Mouse (Mus musculus) forebrain, embryonic 10.5 days (tissue): ENCODE measurements at regions not wholly inside any gene's neighbourhood (a gene's known extent, or its start where the extent isn't known, plus 50 kb on each side); places are given as distances from the start of the nearest gene placed in this dataset.
A peak's percentile ranks its signal among the peaks of the same experiment; 100 is the strongest.

ENCODE experiments used
- DNase-seq: peaks from one replicate; pipeline ENCODE4 v3.0.0-alpha.2; 2017; ENCODE audit warnings: low spot score; ENCODE audit errors: extremely low spot score
- H3K27ac ChIP-seq: fragments of 300-500 bp; sonication (generic); 2 replicates; pipeline ENCODE4 v1.5.1; 2016; ENCODE audit warnings: mild to moderate bottlenecking
- H3K27me3 ChIP-seq: fragments of 300-500 bp; sonication (generic); 2 replicates; pipeline ENCODE4 v1.6.1; 2016; ENCODE audit warnings: mild to moderate bottlenecking; ENCODE audit not compliant: poor library complexity, severe bottlenecking
- H3K36me3 ChIP-seq: fragments of 300-500 bp; sonication (generic); replicated peaks from 2 replicates; pipeline ENCODE4 v1.6.1; 2016; ENCODE audit warnings: mild to moderate bottlenecking, moderate library complexity
- H3K4me1 ChIP-seq: fragments of 300-500 bp; sonication (generic); 2 replicates; pipeline ENCODE4 v1.6.1; 2016
- H3K4me3 ChIP-seq: fragments of 300-500 bp; sonication (generic); 2 replicates; pipeline ENCODE4 v1.5.1; 2016; ENCODE audit warnings: mild to moderate bottlenecking, moderate library complexity
- H3K9me3 ChIP-seq: fragments of 300-500 bp; sonication (generic); 2 replicates; pipeline ENCODE4 v1.6.1; 2016; ENCODE audit warnings: mild to moderate bottlenecking, moderate library complexity
- WGBS: fragments of 180-500 bp; shearing (Covaris S2); methylation state at CpG from one replicate; pipeline ENCODE4 v1.1.7; 2016; 5-methylcytosine and 5-hydroxymethylcytosine counted together

DNA sequence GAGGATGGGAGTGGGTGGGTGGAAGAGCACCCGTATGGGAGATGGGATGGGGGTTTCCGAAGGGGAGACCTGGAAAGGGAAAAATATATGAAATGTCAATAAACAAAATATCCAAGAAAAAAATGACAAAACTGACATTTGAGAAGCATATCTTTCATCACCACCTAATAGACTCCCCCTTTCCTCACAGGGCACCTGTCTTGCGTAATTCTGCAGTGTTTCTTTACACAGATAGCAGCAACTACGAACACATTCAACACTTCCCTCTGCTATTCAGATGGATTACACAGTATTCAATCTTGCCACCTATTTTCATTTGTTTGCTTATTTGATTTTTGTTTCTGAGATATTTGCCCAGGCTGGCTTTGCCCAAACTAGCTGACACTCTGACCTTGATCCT is 136.3 kb upstream of the Fmo9 start:
- Histone ChIP-seq H3K27ac (no peak overlapping the region), H3K4me1 (no peaks in the 10 kb centered on the region)
- 92% methylated on average over 4 of the region's 4 CpGs for WGBS

GRCm38 (mm10) chr1:166818682-166819081 is 137.0 kb upstream of the Fmo9 start:
- no peak overlapping the region for H3K4me3 ChIP-seq
- no peaks in the 10 kb centered on the region for H3K27me3 ChIP-seq
- 90% methylated on average over 5 of the region's 5 CpGs for WGBS
- no peaks in the 10 kb centered on the region for H3K36me3 ChIP-seq
- H3K9me3 ChIP-seq = no peaks in the 10 kb centered on the region
- no peak overlapping the region for H3K27ac ChIP-seq
- no peaks in the 10 kb centered on the region for H3K4me1 ChIP-seq
- no peak for DNase-seq

More for the DNA sequence above, 136.3 kb upstream of the Fmo9 start:
- Histone ChIP-seq H3K9me3 (no peaks in the 10 kb centered on the region), H3K27me3 (no peaks in the 10 kb centered on the region), H3K4me3 (no peak overlapping the region), H3K36me3 (no peaks in the 10 kb centered on the region)
- DNase-seq = no peak

GRCm38 (mm10) chr1:166819420-166819819 is 137.8 kb upstream of the Fmo9 start:
- Histone ChIP-seq H3K27me3 (no peaks in the 10 kb centered on the region), H3K4me3 (no peak overlapping the region), H3K27ac (no peak overlapping the region), H3K36me3 (no peaks in the 10 kb centered on the region), H3K9me3 (no peaks in the 10 kb centered on the region), H3K4me1 (no peaks in the 10 kb centered on the region)
- no peak for DNase-seq
- WGBS = 77% methylated on average over 7 of the region's 7 CpGs

- WGBS = 92% methylated on average over 5 of the region's 5 CpGs
- DNase-seq = no peak
- H3K27ac ChIP-seq = 0 out of 2 replicates have a peak overlapping the region, but pooled peaks have one; percentile 11
- no peaks in the 10 kb centered on the region for H3K9me3 ChIP-seq
- H3K4me1 ChIP-seq = no peaks in the 10 kb centered on the region
- H3K36me3 ChIP-seq = no peaks in the 10 kb centered on the region
- no peak overlapping the region for H3K4me3 ChIP-seq
- H3K27me3 ChIP-seq = no peaks in the 10 kb centered on the region
Observed at GRCm38 (mm10) chr1:166820050-166820449, 138.4 kb upstream of the Fmo9 start.

- no peaks in the 10 kb centered on the region for H3K9me3 ChIP-seq
- H3K4me3 ChIP-seq = no peak overlapping the region
- no peaks in the 10 kb centered on the region for H3K27me3 ChIP-seq
- H3K4me1 ChIP-seq = no peaks in the 10 kb centered on the region
- DNase-seq = no peak
- 38% methylated on average over 3 of the region's 3 CpGs for WGBS
- no peak overlapping the region for H3K27ac ChIP-seq
- no peaks in the 10 kb centered on the region for H3K36me3 ChIP-seq
Observed at GRCm38 (mm10) chr1:166821146-166821545, 139.5 kb upstream of the Fmo9 start.

DNA sequence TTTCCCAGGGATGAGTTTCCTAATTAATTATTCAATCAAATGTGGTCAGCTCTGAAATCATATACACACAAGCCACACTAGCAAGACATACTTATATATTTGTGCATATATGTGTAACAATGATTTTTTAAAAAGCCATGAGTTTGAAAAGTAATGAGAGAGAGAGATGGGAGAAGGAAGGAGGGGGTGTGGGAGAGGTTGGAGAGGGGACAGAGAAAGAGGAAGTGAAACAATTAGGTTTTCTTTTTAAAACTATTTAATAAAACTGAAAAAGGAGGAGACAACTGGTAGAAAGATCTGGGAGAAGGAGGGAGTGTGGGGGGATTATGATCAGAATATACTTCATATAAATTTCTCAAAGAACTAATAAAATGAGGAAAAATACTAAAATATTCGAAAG is 155.7 kb upstream of the Fmo9 start:
- 74% methylated on average over 1 of the region's 1 CpGs for WGBS
- no peaks in the 10 kb centered on the region for H3K36me3 ChIP-seq
- H3K27me3 ChIP-seq = no peaks in the 10 kb centered on the region

DNA sequence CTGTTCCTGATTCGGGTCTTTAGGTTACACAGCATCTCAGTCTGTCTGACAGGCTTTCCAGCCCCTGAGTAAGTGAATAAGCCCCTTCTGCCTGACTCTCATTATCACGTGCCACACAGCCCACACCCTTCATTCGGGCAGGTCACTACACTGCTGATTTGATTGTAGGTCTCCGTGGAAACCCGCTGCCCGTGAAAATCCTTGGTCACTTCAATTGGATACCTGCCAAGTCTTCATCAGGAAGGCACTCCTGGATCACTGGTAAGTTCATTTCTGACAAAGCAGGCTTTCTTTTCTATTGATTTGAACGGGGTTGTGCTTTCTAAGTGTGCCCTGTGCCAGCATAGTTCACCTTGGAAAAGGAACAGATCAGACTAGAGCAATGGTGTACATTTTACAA is 158.2 kb upstream of the Fmo9 start:
- DNase-seq = no peak
- Histone ChIP-seq H3K9me3 (no peaks in the 10 kb centered on the region), H3K27me3 (no peaks in the 10 kb centered on the region), H3K36me3 (no peaks in the 10 kb centered on the region), H3K4me1 (peaks cover 28% of the 10 kb centered on the region), H3K4me3 (no peak overlapping the region), H3K27ac (no peak overlapping the region)
- WGBS = 44% methylated on average over 7 of the region's 7 CpGs

More for the DNA sequence above, 155.7 kb upstream of the Fmo9 start:
- H3K4me1 ChIP-seq = peaks cover 16% of the 10 kb centered on the region
- H3K27ac ChIP-seq = no peak overlapping the region
- no peak overlapping the region for H3K4me3 ChIP-seq
- no peaks in the 10 kb centered on the region for H3K9me3 ChIP-seq
- no peak for DNase-seq

DNA sequence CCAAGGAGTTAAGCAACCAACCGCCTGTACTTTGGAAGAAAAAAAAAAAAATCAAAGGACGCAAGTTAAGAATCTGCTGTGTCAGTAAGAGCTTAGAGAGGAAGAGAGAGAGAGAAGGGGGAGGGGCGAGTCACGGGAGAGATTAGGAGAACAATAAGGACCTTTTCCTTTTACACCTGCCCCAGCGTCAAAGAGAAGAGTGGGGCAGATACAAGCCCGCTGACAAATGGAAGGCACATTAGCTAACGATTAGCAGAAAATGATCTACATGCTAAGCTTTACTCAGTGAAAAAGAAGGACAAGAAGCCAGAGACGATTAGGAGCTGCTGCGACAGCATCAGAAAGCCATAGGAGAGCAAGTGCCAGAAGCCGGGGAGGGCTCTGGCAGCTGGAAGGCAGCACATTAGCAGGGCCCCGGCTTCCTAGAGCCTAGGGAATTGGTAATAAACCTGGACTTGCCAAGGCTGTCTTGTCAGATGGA is 157.8 kb upstream of the Fam78b start:
- 2% methylated on average over 11 of the region's 11 CpGs for WGBS
- no peaks in the 10 kb centered on the region for H3K9me3 ChIP-seq
- H3K27ac ChIP-seq = peak overlapping the region; percentile 62; the same call in 1 of the 2 replicates
- H3K27me3 ChIP-seq = no peaks in the 10 kb centered on the region
- peak; percentile 31 for DNase-seq
- peaks cover 33% of the 10 kb centered on the region for H3K4me1 ChIP-seq
- peak overlapping the region; percentile 39 for H3K4me3 ChIP-seq
- no peaks in the 10 kb centered on the region for H3K36me3 ChIP-seq

DNA sequence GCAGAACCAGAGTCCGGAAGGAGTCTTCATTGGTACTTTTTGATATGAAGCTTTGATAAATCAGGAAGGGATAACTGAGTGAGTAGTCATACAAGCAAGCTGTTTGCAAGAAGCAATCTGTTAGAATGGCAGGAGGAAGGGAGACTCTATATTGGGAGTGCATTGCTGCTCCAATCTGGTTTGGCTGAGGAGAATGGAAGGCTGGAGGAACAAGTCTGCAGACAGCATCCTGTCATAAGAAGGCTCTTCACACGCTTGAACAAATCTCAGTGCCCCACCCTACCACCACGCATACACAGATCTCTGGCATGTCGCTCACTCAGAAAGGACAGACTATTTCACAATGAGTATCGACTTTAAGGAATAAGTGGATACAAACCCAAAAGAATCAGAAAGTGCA is 154.7 kb upstream of the Fam78b start:
- Histone ChIP-seq H3K27ac (no peak overlapping the region), H3K9me3 (no peaks in the 10 kb centered on the region), H3K36me3 (no peaks in the 10 kb centered on the region), H3K27me3 (no peaks in the 10 kb centered on the region), H3K4me3 (no peak overlapping the region), H3K4me1 (peaks cover 17% of the 10 kb centered on the region)
- DNase-seq = no peak
- 91% methylated on average over 5 of the region's 5 CpGs for WGBS

- H3K27me3 ChIP-seq = no peaks in the 10 kb centered on the region
- no peaks in the 10 kb centered on the region for H3K9me3 ChIP-seq
- 90% methylated on average over 6 of the region's 6 CpGs for whole genome bisulfite sequencing
Observed at GRCm38 (mm10) chr1:166847233-166847632, 154.0 kb upstream of the Fam78b start.

DNA sequence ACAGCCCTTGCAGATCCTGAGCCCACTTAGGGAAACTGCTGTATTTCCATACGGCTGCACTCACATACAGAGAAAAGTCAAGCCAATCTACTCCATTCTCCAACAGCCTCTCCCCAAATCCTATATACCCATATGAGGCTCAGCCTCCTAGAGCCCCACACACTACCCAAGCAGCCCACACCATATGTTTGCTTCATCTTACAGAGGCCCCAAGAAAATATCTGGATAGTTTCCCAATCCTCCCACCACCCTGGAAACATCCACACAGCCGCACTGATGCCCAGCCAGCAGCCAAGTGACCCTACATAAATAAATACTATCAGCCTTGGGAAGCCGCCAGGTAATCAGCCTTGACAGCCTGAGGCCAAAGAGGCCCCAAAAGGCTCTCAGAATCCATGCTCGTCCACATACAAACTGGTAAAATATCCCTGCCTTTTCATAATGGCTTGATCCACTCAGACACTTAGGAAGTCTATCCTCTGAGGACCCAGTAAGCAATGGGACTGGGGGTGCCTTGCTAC is 153.1 kb upstream of the Fam78b start:
- no peak overlapping the region for H3K27ac ChIP-seq
- H3K9me3 ChIP-seq = no peaks in the 10 kb centered on the region
- no peaks in the 10 kb centered on the region for H3K27me3 ChIP-seq
- no peak overlapping the region for H3K4me3 ChIP-seq
- H3K36me3 ChIP-seq = no peaks in the 10 kb centered on the region
- H3K4me1 ChIP-seq = peaks cover 14% of the 10 kb centered on the region
- WGBS = 87% methylated on average over 4 of the region's 4 CpGs
- no peak for DNase-seq

More at GRCm38 (mm10) chr1:166847233-166847632, 154.0 kb upstream of the Fam78b start:
- no peak overlapping the region for H3K4me3 ChIP-seq
- no peak for DNase-seq
- no peaks in the 10 kb centered on the region for H3K36me3 ChIP-seq
- peaks cover 17% of the 10 kb centered on the region for H3K4me1 ChIP-seq
- H3K27ac ChIP-seq = no peak overlapping the region

- 86% methylated on average over 4 of the region's 4 CpGs for WGBS
- Histone ChIP-seq H3K27me3 (no peaks in the 10 kb centered on the region), H3K4me1 (no peaks in the 10 kb centered on the region), H3K4me3 (no peak overlapping the region), H3K27ac (no peak overlapping the region), H3K36me3 (no peaks in the 10 kb centered on the region), H3K9me3 (no peaks in the 10 kb centered on the region)
- DNase-seq = no peak
Observed at GRCm38 (mm10) chr1:166855988-166856387, 145.2 kb upstream of the Fam78b start.

DNA sequence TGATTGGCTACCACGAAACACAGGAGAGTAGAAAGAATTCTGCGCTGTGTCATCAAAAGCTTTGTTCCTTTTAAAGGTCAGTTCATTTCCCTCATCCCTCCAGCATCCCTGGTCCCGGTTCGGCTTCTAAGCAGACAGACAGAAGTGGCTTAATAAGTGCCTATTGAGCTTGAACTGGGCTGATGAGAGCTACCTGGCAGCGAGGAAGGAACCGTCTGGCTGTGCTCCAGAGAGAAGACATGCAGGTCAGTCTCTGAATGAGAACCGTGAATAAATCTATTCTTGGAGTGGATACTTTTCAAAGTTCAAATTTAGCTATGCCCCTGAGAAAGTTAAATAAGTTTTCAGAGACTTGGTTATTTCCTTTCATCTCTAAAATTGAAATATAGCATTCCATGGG is 135.0 kb upstream of the Fam78b start:
- Histone ChIP-seq H3K4me3 (no peak overlapping the region), H3K36me3 (no peaks in the 10 kb centered on the region), H3K27me3 (no peaks in the 10 kb centered on the region), H3K4me1 (no peaks in the 10 kb centered on the region), H3K9me3 (no peaks in the 10 kb centered on the region), H3K27ac (no peak overlapping the region)
- WGBS = 84% methylated on average over 7 of the region's 7 CpGs
- no peak for DNase-seq

- WGBS = 87% methylated on average over 4 of the region's 4 CpGs
- DNase-seq = no peak
- H3K27ac ChIP-seq = no peak overlapping the region
- H3K27me3 ChIP-seq = no peaks in the 10 kb centered on the region
- no peaks in the 10 kb centered on the region for H3K36me3 ChIP-seq
- no peak overlapping the region for H3K4me3 ChIP-seq
- H3K9me3 ChIP-seq = no peaks in the 10 kb centered on the region
- H3K4me1 ChIP-seq = no peaks in the 10 kb centered on the region
Observed at GRCm38 (mm10) chr1:166871258-166871657, 130.0 kb upstream of the Fam78b start.
